8 mouse cellular contexts compared by ENCODE assay signal in genomic region chr11:12034371-12034770, GRCm38 (mm10). TPM values are rescaled to one million over a fixed set of nuclear protein-coding genes. Genes with fewer than 3 reads are reported as not detected.
A peak's percentile ranks its signal among the peaks of the same experiment; 100 is the strongest.
DNase-seq lines count a peak whose midpoint lies in the region; ATAC-seq lines count a peak whose summit lies in the region.
"Had no signal": no experiment of that assay in that cellular context is flagged by ENCODE, and none has a peak within 500 bp of the region (broad histone marks: within the 10 kb centered on the region; RNA-seq: fewer than 3 reads in every experiment).

No protein-coding gene starts in this region.

- ATAC-seq in lung, embryonic 15.5 days (ENCODE audit: borderline replicate concordance, extremely low read depth, low FRiP score, low TSS enrichment): no peak
- no peak for ATAC-seq in forebrain, embryonic 14.5 days
- no peak for ATAC-seq in limb, embryonic 13.5 days (ENCODE audit: low FRiP score, low read depth)
- ATAC-seq in stomach, embryonic 14.5 days (ENCODE audit: insufficient number of reproducible peaks, insufficient read depth, low FRiP score, low read depth): no peak

- peak overlapping the region; percentile 87 for H3K9ac ChIP-seq in lung, embryonic 15.5 days
- H3K9ac ChIP-seq in forebrain, embryonic 14.5 days (ENCODE audit: low read length): peak overlapping the region; percentile 72; the same call in 1 of the 2 replicates
- H3K9ac ChIP-seq in limb, embryonic 13.5 days: peak overlapping the region; percentile 99
- H3K9ac ChIP-seq in stomach, embryonic 14.5 days (replicated peaks; ENCODE audit: low read depth, low read length): peak overlapping the region; percentile 90

- H3K4me2 ChIP-seq in lung, embryonic 15.5 days: peak overlapping the region; percentile 59
- H3K4me2 ChIP-seq in forebrain, embryonic 14.5 days (ENCODE audit: low read length): peak overlapping the region; percentile 51
- H3K4me2 ChIP-seq in limb, embryonic 13.5 days (replicated peaks): peak overlapping the region; percentile 65
- H3K4me2 ChIP-seq in stomach, embryonic 14.5 days (replicated peaks; ENCODE audit: low read depth, low read length): peak overlapping the region; percentile 46

- peaks cover 15% of the 10 kb centered on the region; the same call in 1 of the 2 replicates for H3K4me1 ChIP-seq in lung, embryonic 15.5 days
- H3K4me1 ChIP-seq in forebrain, embryonic 14.5 days (ENCODE audit: control insufficient read depth, insufficient read depth, low read length): no peaks in the 10 kb centered on the region
- peaks cover 13% of the 10 kb centered on the region for H3K4me1 ChIP-seq in limb, embryonic 13.5 days
- H3K4me1 ChIP-seq in stomach, embryonic 14.5 days (ENCODE audit: control insufficient read depth, insufficient read depth, low read length): 0 out of 2 replicates have a peak, but pooled peaks cover 6% of the 10 kb centered on the region

- WGBS in lung, embryonic 15.5 days: 27% methylated on average over 5 of the region's 5 CpGs
- 26% methylated on average over 5 of the region's 5 CpGs for WGBS in forebrain, embryonic 14.5 days
- 25% methylated on average over 5 of the region's 5 CpGs for WGBS in limb, embryonic 13.5 days
- WGBS in stomach, embryonic 14.5 days: 33% methylated on average over 5 of the region's 5 CpGs

- peak overlapping the region; percentile 9; the same call in 1 of the 2 replicates for H3K27ac ChIP-seq in lung, embryonic 15.5 days
- H3K27ac ChIP-seq in forebrain, embryonic 14.5 days (ENCODE audit: low read depth, low read length): no peak overlapping the region
- peak overlapping the region; percentile 94; the same call in 1 of the 2 replicates for H3K27ac ChIP-seq in limb, embryonic 13.5 days
- H3K27ac ChIP-seq in stomach, embryonic 14.5 days (ENCODE audit: low read length): peak overlapping the region; percentile 87

- no peak for DNase-seq in lung, postnatal 36 days
- DNase-seq in forebrain, embryonic 14.5 days (ENCODE audit: low spot score): peak; percentile 26
- DNase-seq in urinary bladder, postnatal 25 days (ENCODE audit: low spot score): no peak
- DNase-seq in kidney, postnatal 4 days: no peak
- DNase-seq: cerebellum, postnatal 36 days had no signal

- peaks cover 5% of the 10 kb centered on the region; the same call in 1 of the 2 replicates for H3K36me3 ChIP-seq in lung, embryonic 15.5 days
- H3K36me3 ChIP-seq in forebrain, embryonic 14.5 days (ENCODE audit: control insufficient read depth, insufficient read depth, low read length): no peaks in the 10 kb centered on the region
- peaks cover 24% of the 10 kb centered on the region for H3K36me3 ChIP-seq in limb, embryonic 13.5 days
- peaks cover 7% of the 10 kb centered on the region; the same call in 1 of the 2 replicates for H3K36me3 ChIP-seq in stomach, embryonic 14.5 days (ENCODE audit: control insufficient read depth, insufficient read depth, low read length)

- H3K27me3 ChIP-seq in lung, embryonic 15.5 days: peaks cover 91% of the 10 kb centered on the region
- H3K27me3 ChIP-seq in forebrain, embryonic 14.5 days (replicated peaks; ENCODE audit: control insufficient read depth, insufficient read depth, low read length): peaks cover 69% of the 10 kb centered on the region
- peaks cover 90% of the 10 kb centered on the region for H3K27me3 ChIP-seq in limb, embryonic 13.5 days
- H3K27me3 ChIP-seq in stomach, embryonic 14.5 days (ENCODE audit: control insufficient read depth, insufficient read depth, low read length): peaks cover 44% of the 10 kb centered on the region

- H3K4me3 ChIP-seq in lung, embryonic 15.5 days: peak overlapping the region; percentile 64
- H3K4me3 ChIP-seq in forebrain, embryonic 14.5 days (ENCODE audit: low read depth, low read length): peak overlapping the region; percentile 50
- H3K4me3 ChIP-seq in limb, embryonic 13.5 days: peak overlapping the region; percentile 69
- H3K4me3 ChIP-seq in stomach, embryonic 14.5 days (ENCODE audit: low read depth, low read length): peak overlapping the region; percentile 58

- no peaks in the 10 kb centered on the region for H3K9me3 ChIP-seq in lung, embryonic 15.5 days
- 0 out of 2 replicates have a peak, but pooled peaks cover 3% of the 10 kb centered on the region for H3K9me3 ChIP-seq in forebrain, embryonic 14.5 days (replicated peaks; ENCODE audit: control insufficient read depth, low read length)
- H3K9me3 ChIP-seq in limb, embryonic 13.5 days: 0 out of 2 replicates have a peak, but pooled peaks cover 1% of the 10 kb centered on the region
- 0 out of 2 replicates have a peak, but pooled peaks cover 1% of the 10 kb centered on the region for H3K9me3 ChIP-seq in stomach, embryonic 14.5 days (ENCODE audit: control insufficient read depth, low read depth, low read length)

RNA-seq across cellular contexts. Expression of gene Grb10, which starts 4.1 kb away (rescaled TPM):
- polyA plus RNA-seq in lung, embryonic 15.5 days (2015; fragmentation: Nextera tagmentation; extraction: Ambion mirVana): 600 and 609 TPM in 2 replicates
- polyA plus RNA-seq in forebrain, embryonic 14.5 days (2014; fragmentation: Nextera tagmentation; extraction: Ambion mirVana): 59.7 and 66.2 TPM in 2 replicates
- polyA plus RNA-seq in limb, embryonic 13.5 days (2015; fragmentation: Nextera tagmentation; extraction: Ambion mirVana): 539 and 614 TPM in 2 replicates
- polyA plus RNA-seq in stomach, embryonic 14.5 days (2014; fragmentation: Nextera tagmentation; extraction: Ambion mirVana): 340 and 380 TPM in 2 replicates
